Mouse (Mus musculus): ENCODE data around the gene Cacna2d2.

The Cacna2d2 gene

GRCm38 (mm10) chr9:107533791-107534407 lies 134.5 kb downstream of the Cacna2d2 start, which contains the start of gene Tmem115:
Tmem115 (plus strand) TSS chr9:107533945.
- ATAC-seq (ENCODE audit: insufficient number of reproducible peaks, low FRiP score, low TSS enrichment): peak; percentile 96

GRCm38 (mm10) chr9:107534408-107535202 lies 135.2 kb downstream of the Cacna2d2 start:
- no peak; the same call in 1 of the 2 replicates for ATAC-seq (ENCODE audit: insufficient number of reproducible peaks, low FRiP score, low TSS enrichment)

- ATAC-seq (ENCODE audit: insufficient number of reproducible peaks, low FRiP score, low TSS enrichment): no peak
Measured at GRCm38 (mm10) chr9:107538231-107538630, 138.8 kb downstream of the Cacna2d2 start.

GRCm38 (mm10) chr9:107538711-107539110 lies 139.3 kb downstream of the Cacna2d2 start:
- ATAC-seq (ENCODE audit: insufficient number of reproducible peaks, low FRiP score, low TSS enrichment): no peak

GRCm38 (mm10) chr9:107539940-107540339 lies 140.5 kb downstream of the Cacna2d2 start:
- ATAC-seq (ENCODE audit: insufficient number of reproducible peaks, low FRiP score, low TSS enrichment): no peak

- ATAC-seq (ENCODE audit: insufficient number of reproducible peaks, low FRiP score, low TSS enrichment): no peak
Measured at GRCm38 (mm10) chr9:107540420-107540819, 141.0 kb downstream of the Cacna2d2 start.

GRCm38 (mm10) chr9:107541005-107541404 lies 141.6 kb downstream of the Cacna2d2 start:
- no peak for ATAC-seq (ENCODE audit: insufficient number of reproducible peaks, low FRiP score, low TSS enrichment)

GRCm38 (mm10) chr9:107541474-107542351 lies 142.3 kb downstream of the Cacna2d2 start, which contains the start of the genes Cyb561d2 and Nprl2:
Cyb561d2 (minus strand) TSS chr9:107542193.
Nprl2 (plus strand) TSS chr9:107542226.
- peak; percentile 79 for ATAC-seq (ENCODE audit: insufficient number of reproducible peaks, low FRiP score, low TSS enrichment)

GRCm38 (mm10) chr9:107542352-107542686 lies 142.9 kb downstream of the Cacna2d2 start:
- ATAC-seq (ENCODE audit: insufficient number of reproducible peaks, low FRiP score, low TSS enrichment): no peak

GRCm38 (mm10) chr9:107542721-107543120 lies 143.3 kb downstream of the Cacna2d2 start:
- no peak for ATAC-seq (ENCODE audit: insufficient number of reproducible peaks, low FRiP score, low TSS enrichment)

- ATAC-seq (ENCODE audit: insufficient number of reproducible peaks, low FRiP score, low TSS enrichment): no peak
Measured at GRCm38 (mm10) chr9:107543299-107543698, 143.9 kb downstream of the Cacna2d2 start.

GRCm38 (mm10) chr9:107544196-107544700 lies 144.8 kb downstream of the Cacna2d2 start:
- no peak for ATAC-seq (ENCODE audit: insufficient number of reproducible peaks, low FRiP score, low TSS enrichment)

- ATAC-seq (ENCODE audit: insufficient number of reproducible peaks, low FRiP score, low TSS enrichment): no peak
Measured at GRCm38 (mm10) chr9:107544729-107545128, 145.3 kb downstream of the Cacna2d2 start.

- no peak for ATAC-seq (ENCODE audit: insufficient number of reproducible peaks, low FRiP score, low TSS enrichment)
Measured at GRCm38 (mm10) chr9:107545199-107545598, 145.8 kb downstream of the Cacna2d2 start.

- ATAC-seq (ENCODE audit: insufficient number of reproducible peaks, low FRiP score, low TSS enrichment): no peak
Measured at GRCm38 (mm10) chr9:107545602-107546001, 146.2 kb downstream of the Cacna2d2 start.

- ATAC-seq (ENCODE audit: insufficient number of reproducible peaks, low FRiP score, low TSS enrichment): no peak
Measured at GRCm38 (mm10) chr9:107547026-107547425, 147.6 kb downstream of the Cacna2d2 start, which contains the start of gene Zmynd10. Zmynd10 (plus strand) TSS chr9:107547298.

- no peak for ATAC-seq (ENCODE audit: insufficient number of reproducible peaks, low FRiP score, low TSS enrichment)
Measured at GRCm38 (mm10) chr9:107547957-107548356, 148.5 kb downstream of the Cacna2d2 start.

GRCm38 (mm10) chr9:107548820-107549219 lies 149.4 kb downstream of the Cacna2d2 start:
- ATAC-seq (ENCODE audit: insufficient number of reproducible peaks, low FRiP score, low TSS enrichment): no peak

- no peak for ATAC-seq (ENCODE audit: insufficient number of reproducible peaks, low FRiP score, low TSS enrichment)
Measured at GRCm38 (mm10) chr9:107549297-107550074, 150.1 kb downstream of the Cacna2d2 start.
